Mouse (Mus musculus) intestine, embryonic 14.5 days (tissue): ENCODE results near the gene Rflna. TPM values are rescaled to one million over a fixed set of nuclear protein-coding genes. Genes with fewer than 3 reads are reported as not detected.
A peak's percentile ranks its signal among the peaks of the same experiment; 100 is the strongest.

Experiments used
- ATAC-seq: fragments of 200-750 bp; cut with Nextera tagmentation; replicated peaks from 2 replicates; pipeline ENCODE4 v1.8.0; 2017; ENCODE audit warnings: low read depth, moderate number of reproducible peaks, moderate TSS enrichment, moderate library complexity; ENCODE audit not compliant: low FRiP score, low TSS enrichment
- DNase-seq: peaks from one replicate; pipeline ENCODE4 v3.0.0-alpha.2; 2018; ENCODE audit warnings: low spot score
- H3K27ac ChIP-seq: fragments of 300-500 bp; sonication (generic); 2 replicates; pipeline ENCODE4 v1.5.1; 2014; ENCODE audit warnings: low read depth, mild to moderate bottlenecking, control low read depth
- H3K27me3 ChIP-seq: fragments of 300-500 bp; sonication (generic); replicated peaks from 2 replicates; pipeline ENCODE4 v1.6.1; 2014; ENCODE audit warnings: low read length, control low read depth; ENCODE audit not compliant: control insufficient read depth, insufficient read depth
- H3K36me3 ChIP-seq: fragments of 300-500 bp; sonication (generic); 2 replicates; pipeline ENCODE4 v1.6.1; 2014; ENCODE audit warnings: low read length, control low read depth; ENCODE audit not compliant: control insufficient read depth, insufficient read depth
- H3K4me1 ChIP-seq: fragments of 300-500 bp; sonication (generic); replicated peaks from 2 replicates; pipeline ENCODE4 v1.6.1; 2014; ENCODE audit warnings: low read length, control low read depth, mixed read lengths; ENCODE audit not compliant: control insufficient read depth, insufficient read depth
- H3K4me2 ChIP-seq: fragments of 300-500 bp; sonication (generic); 2 replicates; pipeline ENCODE4 v1.6.1; 2014; ENCODE audit warnings: low read length
- H3K4me3 ChIP-seq: fragments of 300-500 bp; sonication (generic); 2 replicates; pipeline ENCODE4 v1.5.1; 2014; ENCODE audit warnings: low read depth, low read length, control low read depth, mixed read lengths
- H3K9ac ChIP-seq: fragments of 300-500 bp; sonication (generic); 2 replicates; pipeline ENCODE4 v1.6.1; 2014; ENCODE audit warnings: mild to moderate bottlenecking, low read length
- H3K9me3 ChIP-seq: fragments of 300-500 bp; sonication (generic); 2 replicates; pipeline ENCODE4 v1.6.1; 2016; ENCODE audit warnings: low read length, control low read depth; ENCODE audit not compliant: control insufficient read depth
- WGBS: fragments of 180-500 bp; shearing (Covaris S2); extraction: QIAGEN DNeasy Blood & Tissue Kit; methylation state at CpG from one replicate; pipeline ENCODE4 v1.1.7; 2014; 5-methylcytosine and 5-hydroxymethylcytosine counted together
- polyA plus RNA-seq: library from polyadenylated mRNA; unstranded; fragments of >200 nt; fragmentation: Nextera tagmentation; extraction: Ambion mirVana; gene quantifications from 2 replicates; pipeline ENCODE4 v1.2.1, GENCODE M21; 2014

The Rflna gene
- 3.0 and 4.7 TPM in 2 replicates for polyA plus RNA-seq

DNA sequence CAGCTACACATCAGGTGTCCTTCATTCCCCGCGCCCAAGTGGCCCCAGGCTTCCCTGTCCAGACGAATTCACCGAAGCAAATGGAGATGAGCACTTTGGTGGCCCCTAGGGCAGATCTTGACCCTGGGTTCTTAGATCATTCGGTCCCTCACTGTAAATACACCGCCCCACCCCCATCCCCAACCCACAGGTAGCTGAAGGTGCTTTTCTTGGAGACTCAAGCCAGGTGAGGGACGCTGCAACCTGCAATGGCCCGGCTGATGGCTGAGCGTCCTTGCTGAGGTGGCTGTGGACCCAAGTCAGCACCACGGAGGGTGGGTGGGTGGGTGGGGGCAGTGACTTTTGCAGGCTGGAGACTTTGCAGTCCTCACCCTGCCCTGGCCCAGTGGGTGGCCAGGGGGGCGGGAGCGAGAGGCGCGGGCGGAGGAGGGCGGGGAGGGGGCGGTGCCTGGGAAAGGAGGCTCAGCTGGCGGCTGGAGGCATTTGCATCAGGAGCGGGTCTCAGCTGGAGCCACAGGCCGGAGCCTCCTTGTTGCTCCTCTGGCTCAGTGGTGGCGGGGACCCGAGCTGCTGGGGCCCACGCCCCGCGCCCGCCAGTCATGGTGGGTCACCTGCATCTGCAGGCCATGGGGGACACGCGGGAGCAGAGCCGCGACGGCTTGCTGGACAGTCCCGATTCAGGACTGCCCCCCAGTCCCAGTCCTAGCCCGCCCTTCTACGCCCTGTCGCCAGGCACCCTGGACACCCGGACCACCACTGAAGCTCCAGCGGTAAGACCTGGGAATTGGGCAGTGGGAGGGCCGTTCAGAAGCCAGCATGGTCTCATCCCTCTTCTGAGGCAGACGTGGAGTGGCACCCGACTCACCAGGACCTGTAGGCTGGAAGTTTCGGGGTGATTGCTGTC is at the start of gene Rflna:
TSS of gene Rflna (plus strand) at position 253 of the 904 bp plus-strand sequence.
- ATAC-seq (peak; percentile 38; the same call in 1 of the 2 replicates), DNase-seq (peak; percentile 78)
- Histone ChIP-seq H3K27me3 (peaks cover 16% of the 10 kb centered on the region), H3K9me3 (no peaks in the 10 kb centered on the region), H3K27ac (no peak within 1 kb of the TSS), H3K4me1 (peaks cover 22% of the 10 kb centered on the region), H3K9ac (peak within 1 kb of the TSS; percentile 30; the same call in 1 of the 2 replicates), H3K4me3 (peak within 1 kb of the TSS; percentile 37), H3K4me2 (peak within 1 kb of the TSS; percentile 69), H3K36me3 (no peaks in the 10 kb centered on the region)
- 3% methylated on average over 29 of the region's 41 CpGs for WGBS

DNA sequence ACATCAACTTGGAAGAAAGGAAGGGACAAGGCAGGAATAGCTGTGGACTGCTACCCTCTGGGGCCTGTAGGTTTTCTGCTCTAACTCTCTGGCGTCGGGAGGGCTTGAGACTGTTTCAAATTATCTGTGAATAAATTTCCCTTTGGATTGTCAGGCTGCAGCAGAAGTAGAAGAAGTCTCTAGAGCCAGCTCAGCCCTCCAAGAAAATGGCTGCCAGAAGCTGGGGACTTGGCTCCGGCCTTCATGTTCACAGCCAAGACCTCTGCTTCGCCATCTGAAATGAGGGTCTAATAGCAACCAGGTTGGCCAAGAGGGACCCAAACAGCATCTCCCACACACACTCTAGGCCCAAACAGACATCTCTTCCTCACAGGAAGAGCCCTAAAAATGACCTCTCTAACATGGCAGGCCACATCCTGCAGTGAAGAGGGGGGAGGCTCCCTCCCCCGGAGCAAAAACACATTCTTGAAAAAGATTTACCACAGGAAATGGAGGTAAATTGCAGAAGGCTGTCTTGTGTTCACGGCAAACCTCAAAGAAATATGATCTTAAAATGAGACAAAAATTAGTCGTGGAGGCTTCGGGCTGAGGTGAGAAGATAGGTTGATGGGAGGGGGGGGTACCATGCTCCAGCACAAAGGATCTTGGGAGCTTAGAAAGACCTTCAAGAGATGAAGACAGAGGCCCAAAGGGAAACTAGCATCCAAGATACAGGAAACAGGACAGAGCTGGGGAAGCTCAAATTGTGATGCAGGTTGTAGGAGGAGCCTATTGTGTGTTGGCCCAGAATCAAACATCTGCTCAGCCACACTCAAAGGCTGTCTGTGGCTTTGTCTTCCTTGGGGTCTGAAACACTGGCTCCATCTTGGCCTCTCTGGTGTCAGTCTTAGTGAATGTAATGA is 48.4 kb upstream of the Rflna start:
- no peak overlapping the region for H3K9ac ChIP-seq
- 0 out of 2 replicates have a peak, but pooled peaks cover 3% of the 10 kb centered on the region for H3K9me3 ChIP-seq
- no peak overlapping the region for H3K27ac ChIP-seq
- H3K27me3 ChIP-seq: no peaks in the 10 kb centered on the region
- H3K4me2 ChIP-seq: no peak overlapping the region
- ATAC-seq: no peak
- H3K36me3 ChIP-seq: no peaks in the 10 kb centered on the region
- WGBS: 69% methylated on average over 8 of the region's 8 CpGs
- no peak overlapping the region for H3K4me3 ChIP-seq
- no peak for DNase-seq
- H3K4me1 ChIP-seq: peaks cover 4% of the 10 kb centered on the region; the same call in 1 of the 2 replicates

- H3K36me3 ChIP-seq: no peaks in the 10 kb centered on the region
- H3K4me3 ChIP-seq: no peak overlapping the region
- DNase-seq (no peak), ATAC-seq (no peak)
- no peak overlapping the region for H3K27ac ChIP-seq
- H3K4me1 ChIP-seq: peaks cover 21% of the 10 kb centered on the region
- no peak overlapping the region for H3K4me2 ChIP-seq
- H3K27me3 ChIP-seq: no peaks in the 10 kb centered on the region
- no peak overlapping the region for H3K9ac ChIP-seq
- WGBS: 76% methylated on average over 5 of the region's 5 CpGs
- H3K9me3 ChIP-seq: 0 out of 2 replicates have a peak, but pooled peaks cover 3% of the 10 kb centered on the region
Measured at GRCm38 (mm10) chr5:124957491-124957890, 45.5 kb upstream of the Rflna start.

DNA sequence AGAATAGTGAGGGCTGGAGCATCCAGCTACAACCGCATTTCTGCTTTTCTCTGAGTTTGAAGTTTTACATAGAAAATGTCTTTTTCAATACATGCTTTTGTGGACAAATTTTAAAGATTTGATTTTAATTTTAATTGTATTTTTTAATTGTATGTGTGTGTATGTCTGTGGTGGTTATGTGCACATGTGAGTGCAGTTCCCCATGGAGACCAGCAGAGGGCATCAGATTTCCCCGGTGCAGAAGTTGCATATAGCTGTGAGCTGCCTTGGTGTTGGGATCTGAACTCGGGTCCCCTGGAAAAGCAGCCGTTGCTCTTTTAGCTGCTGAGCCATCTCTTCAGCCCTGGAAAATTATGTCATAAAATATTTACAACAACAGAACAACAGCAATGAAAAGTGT is 43.9 kb upstream of the Rflna start:
- no peaks in the 10 kb centered on the region for H3K27me3 ChIP-seq
- no peak overlapping the region for H3K4me3 ChIP-seq
- no peak for ATAC-seq
- H3K9me3 ChIP-seq: 0 out of 2 replicates have a peak, but pooled peaks cover 3% of the 10 kb centered on the region
- no peak overlapping the region for H3K4me2 ChIP-seq
- WGBS: 96% methylated on average over 4 of the region's 4 CpGs
- H3K27ac ChIP-seq: no peak overlapping the region
- no peak overlapping the region for H3K9ac ChIP-seq
- DNase-seq: no peak
- H3K4me1 ChIP-seq: peaks cover 26% of the 10 kb centered on the region
- H3K36me3 ChIP-seq: no peaks in the 10 kb centered on the region

DNA sequence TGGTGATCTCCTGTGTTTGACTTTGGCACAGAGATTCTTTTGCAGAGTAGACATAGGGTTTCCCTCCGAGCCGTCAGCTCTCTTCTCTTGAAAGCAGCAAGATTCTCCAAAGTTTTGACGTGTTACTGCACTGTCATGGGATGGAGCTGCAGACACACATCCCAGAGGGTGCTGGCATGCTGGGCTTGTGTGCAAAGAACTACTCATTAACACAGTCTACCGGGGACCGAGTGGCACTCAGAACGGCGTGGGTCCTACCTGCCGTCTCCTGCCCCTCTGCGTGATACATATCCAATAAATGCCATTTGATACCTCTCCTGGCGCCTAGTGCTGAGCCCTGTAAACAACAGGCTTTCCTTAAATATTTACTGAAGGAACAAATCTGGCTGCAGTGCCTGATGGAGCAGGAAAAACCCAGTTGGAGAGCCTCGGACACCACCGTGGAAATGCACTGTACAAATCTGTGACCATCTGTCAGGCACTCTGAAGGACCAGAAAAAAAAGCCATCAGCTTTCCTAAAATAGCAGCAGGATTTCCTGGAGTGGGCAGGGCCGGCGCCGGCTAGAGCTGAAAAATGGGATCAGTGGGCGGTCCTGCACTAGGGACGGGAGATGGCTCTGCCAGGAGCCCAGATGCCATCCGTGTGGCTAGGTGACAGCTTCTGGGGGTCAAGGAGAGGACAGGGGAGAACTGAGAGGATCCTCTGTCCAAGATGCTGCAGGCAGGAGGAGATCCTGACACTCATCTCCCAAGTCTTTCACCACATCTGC is 42.7 kb upstream of the Rflna start:
- ATAC-seq (peak; percentile 37; the same call in 1 of the 2 replicates), DNase-seq (peak; percentile 59)
- 17% methylated on average over 18 of the region's 18 CpGs for WGBS
- H3K4me1 ChIP-seq: peaks cover 27% of the 10 kb centered on the region
- H3K36me3 ChIP-seq: no peaks in the 10 kb centered on the region
- H3K4me3 ChIP-seq: no peak overlapping the region
- no peaks in the 10 kb centered on the region for H3K27me3 ChIP-seq
- H3K27ac ChIP-seq: peak overlapping the region; percentile 81
- 0 out of 2 replicates have a peak, but pooled peaks cover 3% of the 10 kb centered on the region for H3K9me3 ChIP-seq
- H3K9ac ChIP-seq: 0 out of 2 replicates have a peak overlapping the region, but pooled peaks have one; percentile 5
- H3K4me2 ChIP-seq: peak overlapping the region; percentile 39

DNA sequence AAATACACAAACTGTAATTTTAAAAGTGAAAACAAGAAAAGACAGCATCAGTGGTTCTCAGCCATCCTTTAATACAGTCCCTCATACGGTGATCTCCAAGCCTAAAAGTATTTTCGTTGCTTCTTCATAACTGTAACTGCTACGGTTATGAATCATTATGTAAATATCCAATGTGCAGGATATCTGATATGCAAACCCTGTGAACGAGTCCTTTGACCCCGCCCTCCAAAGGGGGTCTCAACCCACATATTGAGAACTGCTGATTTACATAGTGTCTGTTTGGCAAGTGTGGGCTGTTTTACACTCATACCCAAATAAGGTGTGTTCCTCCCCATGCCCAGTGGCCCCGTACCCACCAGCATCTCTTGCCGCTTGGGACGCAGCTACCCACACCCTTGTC is 41.6 kb upstream of the Rflna start:
- H3K9me3 ChIP-seq: 0 out of 2 replicates have a peak, but pooled peaks cover 3% of the 10 kb centered on the region
- no peak overlapping the region for H3K9ac ChIP-seq
- WGBS: 80% methylated on average over 8 of the region's 8 CpGs
- no peak overlapping the region for H3K27ac ChIP-seq
- no peaks in the 10 kb centered on the region for H3K36me3 ChIP-seq
- no peaks in the 10 kb centered on the region for H3K27me3 ChIP-seq
- H3K4me2 ChIP-seq: no peak overlapping the region
- H3K4me3 ChIP-seq: no peak overlapping the region
- H3K4me1 ChIP-seq: peaks cover 26% of the 10 kb centered on the region
- ATAC-seq (no peak), DNase-seq (no peak)

- Histone ChIP-seq H3K27ac (no peak overlapping the region), H3K4me2 (no peak overlapping the region), H3K4me3 (no peak overlapping the region), H3K9ac (no peak overlapping the region), H3K4me1 (peaks cover 26% of the 10 kb centered on the region), H3K27me3 (no peaks in the 10 kb centered on the region), H3K9me3 (0 out of 2 replicates have a peak, but pooled peaks cover 3% of the 10 kb centered on the region), H3K36me3 (no peaks in the 10 kb centered on the region)
- ATAC-seq (no peak), DNase-seq (no peak)
- 53% methylated on average over 7 of the region's 7 CpGs for WGBS
Measured at GRCm38 (mm10) chr5:124962761-124963160, 40.3 kb upstream of the Rflna start.
